Mouse (Mus musculus) Patski (cell line): Measurements from ENCODE around the gene Cebpg. TPM values are rescaled to one million over a fixed set of nuclear protein-coding genes. Genes with fewer than 3 reads are reported as not detected.

Experiments used
- ATAC-seq: fragments of 100-300 bp; one replicate; pipeline ENCODE4 v1.8.0; 2021
- CTCF ChIA-PET: fragments of 350-600 bp; sonication (Branson Sonifier 250); formaldehyde crosslinking; loops from one replicate; lab custom pipeline; 2022; ENCODE audit warnings: inconsistent platforms; lab: Charles Lee
- POLR2A ChIA-PET: fragments of 350-600 bp; sonication (Branson Sonifier 250); formaldehyde crosslinking; loops from one replicate; lab custom pipeline; 2022; ENCODE audit warnings: antibody characterized with exemption, inconsistent platforms; lab: Charles Lee
- DNase-seq: peaks from one replicate; pipeline ENCODE4 v3.0.0-alpha.2; 2011; ENCODE audit warnings: low read depth, low spot score
- H3K27me3 ChIP-seq: fragments of 371-371 bp; one replicate; pipeline ENCODE4 v1.5.1; 2021
- CTCF ChIP-seq: fragments of 100-300 bp; IDR thresholded peaks from one replicate; pipeline ENCODE4 v1.5.1; 2021
- in situ Hi-C: fragments of 300-500 bp; cut with MboI; formaldehyde crosslinking; loops from 3 replicates; pipeline ENCODE4 v1.11.1; 2018; ENCODE audit warnings: low pct_unique_long_range_greater_than_20kb, mixed read lengths
- polyA plus RNA-seq: library from polyadenylated mRNA; unstranded; gene quantifications from one replicate; pipeline ENCODE4 v1.2.3, GENCODE M21; 2021

Gene Cebpg
- polyA plus RNA-seq, 1 experiment from 2014 or later: 30.2 TPM

DNA sequence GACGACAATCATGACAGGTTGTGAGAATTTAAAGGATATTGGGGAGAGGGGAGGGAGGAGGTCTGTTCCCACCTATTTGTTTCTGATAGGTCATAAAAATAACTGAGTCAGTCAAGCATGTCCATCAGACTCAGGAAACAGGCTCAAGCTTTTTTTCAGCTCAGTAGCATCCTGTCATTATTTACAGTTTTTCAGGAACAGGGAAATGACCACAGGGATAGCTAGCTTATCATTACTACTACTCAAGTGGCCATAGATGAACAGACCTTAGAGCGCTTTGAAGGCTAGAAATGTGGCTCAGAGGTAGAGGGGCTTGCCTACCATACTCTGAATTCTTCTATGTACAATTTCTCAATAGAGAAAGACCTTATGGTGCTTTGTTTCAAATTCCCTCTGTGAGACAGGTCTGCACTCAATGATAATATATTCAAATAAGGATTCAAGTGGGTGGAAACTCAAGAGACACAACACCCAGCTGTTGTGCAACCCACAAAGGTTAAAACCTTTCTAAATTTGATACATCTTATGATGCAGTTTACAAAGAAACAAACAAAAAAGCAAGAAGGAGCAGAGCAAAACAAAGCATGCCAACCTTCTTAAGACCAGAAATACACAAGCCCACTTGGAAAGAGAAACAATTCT lies 1.3 kb downstream of the Cebpg start:
- DNase-seq (no peak), ATAC-seq (no peak)
- POLR2A ChIA-PET: no interaction called here
- in situ Hi-C loops: loop anchor here (5.0 kb wide), 1 partner anchor 62 kb away; the partner anchor contains the start of gene Cebpa
- TF ChIP-seq CTCF: no peak
- CTCF ChIA-PET: interaction anchor here (1.0 to 1.5 kb wide), 2 partner anchors 114 to 116 kb away, joined by 3 to 4 read pairs; no protein-coding TSS in a partner anchor
- H3K27me3 ChIP-seq: no peaks in the 10 kb centered on the region

DNA sequence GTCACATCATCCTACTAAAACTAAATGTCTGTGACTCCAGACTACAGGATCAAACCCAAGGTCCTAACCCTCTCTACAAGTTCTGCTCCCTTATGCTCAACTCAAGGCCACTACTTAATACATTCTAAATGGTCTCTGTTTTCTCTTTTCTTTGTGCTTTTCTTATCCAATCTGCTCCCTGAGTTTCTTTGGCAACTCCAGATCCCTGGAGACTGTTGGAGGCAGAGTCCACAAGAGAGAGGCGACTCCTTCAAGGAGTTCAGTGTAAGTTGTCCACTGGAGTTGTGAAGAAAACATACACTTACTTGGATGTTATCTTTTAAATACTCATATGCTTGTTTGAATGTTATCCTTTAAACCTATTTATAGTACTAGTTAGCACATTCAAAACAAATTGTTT lies 2.1 kb downstream of the Cebpg start:
- ATAC-seq: no peak
- CTCF ChIA-PET: interaction anchor here (0.6 kb wide), 1 partner anchor 28 kb away, joined by 3 read pairs; no protein-coding TSS in a partner anchor
- H3K27me3 ChIP-seq: no peaks in the 10 kb centered on the region
- POLR2A ChIA-PET: no interaction called here
- TF ChIP-seq CTCF: no peak
- in situ Hi-C loops: loop anchor here (5.0 kb wide), 1 partner anchor 63 kb away; the partner anchor contains the start of gene Cebpa
- no peak for DNase-seq

DNA sequence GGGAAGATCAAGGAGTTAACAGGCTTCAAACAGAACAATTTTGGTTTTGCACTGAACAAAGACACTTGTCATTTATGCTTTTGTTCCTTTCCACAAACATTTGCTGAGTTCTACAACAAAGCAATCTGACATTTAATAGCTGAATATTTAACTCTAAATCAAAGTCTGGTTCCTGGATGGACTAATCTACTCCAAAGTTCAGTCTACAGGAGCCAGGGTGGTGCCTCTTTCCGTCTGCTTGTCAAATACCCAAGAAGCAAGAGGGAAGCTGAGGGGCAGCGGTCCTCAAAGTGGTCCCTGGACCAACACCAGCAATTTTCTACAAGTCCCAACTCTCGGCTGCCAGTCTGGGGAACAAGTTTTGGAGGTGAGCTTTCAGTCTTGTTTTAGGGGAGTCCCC lies 3.2 kb downstream of the Cebpg start:
- TF ChIP-seq CTCF: no peak
- no peaks in the 10 kb centered on the region for H3K27me3 ChIP-seq
- CTCF ChIA-PET: interaction anchor here (1.1 kb wide), 1 partner anchor 19 kb away, joined by 4 read pairs; no protein-coding TSS in a partner anchor
- in situ Hi-C loops: loop anchor here (5.0 kb wide), 1 partner anchor 64 kb away; the partner anchor contains the start of gene Cebpa
- POLR2A ChIA-PET: interaction anchor here (0.9 kb wide), 1 partner anchor 30 kb away, joined by 4 read pairs; no protein-coding TSS in a partner anchor
- ATAC-seq (no peak), DNase-seq (no peak)

DNA sequence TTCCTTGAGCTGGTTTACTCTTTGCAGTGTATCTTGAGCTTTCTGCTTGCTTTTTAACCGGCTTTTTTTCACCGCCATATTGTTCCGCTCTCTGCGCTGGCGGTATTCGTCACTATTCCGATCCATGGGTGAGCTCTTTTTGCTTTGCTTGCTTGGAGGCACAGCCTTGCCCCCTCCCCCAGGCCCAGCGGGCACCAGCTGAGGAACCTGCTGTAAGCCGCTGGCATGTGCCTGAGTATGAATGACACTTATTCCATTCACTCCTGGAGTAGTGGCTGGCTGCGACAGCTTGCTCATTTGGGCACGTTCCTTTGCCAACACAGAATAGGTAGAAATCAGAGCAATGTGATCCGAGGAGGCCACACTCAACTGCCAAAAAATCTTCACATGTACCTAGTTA lies 5.8 kb downstream of the Cebpg start:
- no peak for TF ChIP-seq CTCF
- DNase-seq: no peak
- POLR2A ChIA-PET: no interaction called here
- in situ Hi-C loops: loop anchor here (5.0 kb wide), 1 partner anchor 67 kb away; the partner anchor contains the start of gene Cebpa
- CTCF ChIA-PET: interaction anchor here (1.4 to 1.8 kb wide), 4 partner anchors 10 to 24 kb away, joined by 4 to 6 read pairs (median 4); no protein-coding TSS in a partner anchor
- no peak for ATAC-seq
- no peaks in the 10 kb centered on the region for H3K27me3 ChIP-seq

DNA sequence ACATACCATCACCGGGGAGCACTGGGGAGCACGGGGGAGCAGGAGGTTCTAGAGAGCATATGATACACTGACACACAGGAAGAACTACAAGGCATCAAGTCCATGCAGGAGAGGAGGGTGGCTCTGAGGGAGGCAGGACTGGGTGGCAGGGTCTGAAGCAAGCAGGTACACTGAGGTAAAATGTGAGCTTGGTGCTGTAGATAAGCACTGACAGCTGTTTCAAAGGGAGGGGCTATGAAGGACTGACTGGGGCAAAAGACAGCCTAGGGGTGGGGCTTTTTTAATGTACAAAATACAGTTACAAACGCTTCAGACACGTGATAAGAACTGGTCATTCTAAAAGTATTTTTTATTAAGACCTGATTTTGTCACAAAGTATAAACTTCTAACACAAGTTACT lies 10.3 kb downstream of the Cebpg start:
- ChIA-PET CTCF (interaction anchor here (1.5 kb wide), 1 partner anchor 11 kb away, joined by 3 read pairs; no protein-coding TSS in a partner anchor), POLR2A (no interaction called here)
- ATAC-seq: no peak
- DNase-seq: no peak
- TF ChIP-seq CTCF: no peak
- H3K27me3 ChIP-seq: no peaks in the 10 kb centered on the region
- in situ Hi-C loops: no loop called here

DNA sequence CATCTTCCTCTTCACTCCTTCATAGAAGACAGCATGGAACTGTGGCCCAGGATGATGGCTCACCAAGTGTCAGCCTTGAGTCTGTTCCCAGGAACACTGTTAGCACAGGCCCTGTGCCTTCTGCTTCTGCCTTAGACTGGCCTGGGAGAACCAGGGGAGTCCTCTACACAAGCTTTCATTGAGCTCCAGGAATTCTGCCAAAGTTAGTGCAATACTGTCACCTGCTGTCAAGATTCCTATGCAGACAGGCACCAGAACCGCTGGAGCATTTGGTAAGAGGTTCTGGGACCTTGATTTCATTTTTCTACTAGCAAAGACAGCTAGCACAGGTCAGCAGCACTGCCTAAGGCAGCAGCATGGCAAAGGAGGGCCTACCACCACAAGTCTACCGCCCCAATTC lies 11.7 kb downstream of the Cebpg start:
- ATAC-seq: no peak
- POLR2A ChIA-PET: interaction anchor here (1.2 kb wide), 1 partner anchor 10 kb away, joined by 3 read pairs; no protein-coding TSS in a partner anchor
- no peaks in the 10 kb centered on the region for H3K27me3 ChIP-seq
- CTCF ChIA-PET: interaction anchor here (1.1 kb wide), 1 partner anchor 10 kb away, joined by 3 read pairs; no protein-coding TSS in a partner anchor
- in situ Hi-C loops: no loop called here
- TF ChIP-seq CTCF: no peak
- no peak for DNase-seq

DNA sequence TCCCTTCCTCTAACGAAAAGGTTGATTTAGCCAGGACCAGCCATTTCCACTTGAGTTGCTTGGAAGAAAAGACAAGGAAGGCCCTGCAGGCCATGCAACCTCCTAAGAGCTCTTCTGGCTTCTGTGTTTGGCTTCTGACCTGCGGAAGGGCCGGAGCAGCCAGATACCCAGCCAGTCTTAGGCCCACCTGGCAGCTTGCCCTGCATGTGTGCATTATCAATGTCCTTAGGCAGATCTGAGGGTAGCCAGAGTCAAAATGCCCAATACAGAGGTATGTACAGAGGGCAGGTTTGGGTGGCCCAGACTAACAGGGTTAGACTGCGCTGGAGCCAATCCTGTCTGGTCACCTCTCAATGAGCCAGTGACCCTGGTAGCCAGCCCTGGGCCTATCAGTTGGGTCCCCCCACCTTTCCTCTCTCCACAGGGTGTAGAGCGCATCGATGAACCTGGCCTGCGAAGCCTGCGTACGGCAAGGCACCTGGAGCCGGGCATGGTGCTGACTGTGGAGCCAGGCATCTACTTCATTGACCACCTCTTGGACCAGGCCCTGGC lies 13.0 kb downstream of the Cebpg start:
- in situ Hi-C loops: no loop called here
- no peak for TF ChIP-seq CTCF
- CTCF ChIA-PET: no interaction called here
- POLR2A ChIA-PET: interaction anchor here (1.0 to 1.4 kb wide), 2 partner anchors 8 to 14 kb away, joined by 3 to 5 read pairs; no protein-coding TSS in a partner anchor
- no peaks in the 10 kb centered on the region for H3K27me3 ChIP-seq
- no peak for ATAC-seq
- no peak for DNase-seq

- no peaks in the 10 kb centered on the region for H3K27me3 ChIP-seq
- ATAC-seq (no peak), DNase-seq (no peak)
- CTCF ChIA-PET: no interaction called here
- POLR2A ChIA-PET: interaction anchor here (1.0 to 1.4 kb wide), 2 partner anchors 9 to 14 kb away, joined by 3 to 5 read pairs; no protein-coding TSS in a partner anchor
- in situ Hi-C loops: no loop called here
- no peak for TF ChIP-seq CTCF
Measured at GRCm38 (mm10) chr7:35042759-35043217, 13.6 kb downstream of the Cebpg start.

DNA sequence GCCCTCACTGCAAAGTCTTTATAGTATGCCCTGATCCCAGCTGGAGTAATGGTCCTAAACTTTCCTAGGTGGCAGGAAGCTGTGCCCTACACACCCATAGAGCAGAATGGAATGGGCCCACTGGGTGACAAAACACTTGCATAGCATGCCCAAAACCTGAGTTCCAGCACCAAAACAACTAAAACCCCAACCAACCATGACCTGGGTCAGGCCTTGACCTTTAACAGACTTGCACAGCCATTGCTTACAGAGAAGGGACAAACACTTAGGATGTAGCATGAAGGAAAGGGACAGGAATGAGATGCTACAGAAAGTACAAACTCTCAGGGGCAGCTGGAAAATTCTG lies 14.2 kb downstream of the Cebpg start:
- POLR2A ChIA-PET: interaction anchor here (1.4 kb wide), 1 partner anchor 13 kb away, joined by 5 read pairs; no protein-coding TSS in a partner anchor
- no peak for ATAC-seq
- in situ Hi-C loops: no loop called here
- DNase-seq: no peak
- no peak for TF ChIP-seq CTCF
- H3K27me3 ChIP-seq: no peaks in the 10 kb centered on the region
- CTCF ChIA-PET: interaction anchor here (1.5 to 1.9 kb wide), 2 partner anchors 35 to 129 kb away, joined by 4 to 6 read pairs; no protein-coding TSS in a partner anchor
